In genomic region chr4:99959308-99959707, GRCm38 (mm10) we compare ENCODE assay signal across 30 mouse cellular contexts. TPM values are rescaled to one million over a fixed set of nuclear protein-coding genes. Genes with fewer than 3 reads are reported as not detected.
DNase-seq lines count a peak whose midpoint lies in the region; ATAC-seq and TF ChIP-seq lines count a peak whose summit lies in the region.
"Had no signal": no experiment of that assay in that cellular context is flagged by ENCODE, and none has a peak within 500 bp of the region (broad histone marks: within the 10 kb centered on the region; RNA-seq: fewer than 3 reads in every experiment).

No protein-coding gene starts in this region.

- peaks cover 29% of the 10 kb centered on the region for H3K4me1 ChIP-seq in heart, embryonic 15.5 days (replicated peaks)
- no peaks in the 10 kb centered on the region for H3K4me1 ChIP-seq in lung, postnatal 0 days (ENCODE audit: insufficient read depth, low read depth, low read length)
- H3K4me1 ChIP-seq in stomach, postnatal 0 days (replicated peaks; ENCODE audit: control insufficient read depth, insufficient read depth) = no peaks in the 10 kb centered on the region
- no peaks in the 10 kb centered on the region for H3K4me1 ChIP-seq in neural tube, embryonic 15.5 days
- H3K4me1 ChIP-seq: forebrain, embryonic 12.5 days; forebrain, embryonic 15.5 days had no signal

- TF ChIP-seq CTCF in lung, postnatal 0 days (IDR thresholded peaks at IDR 0.05) = no peak
- TF ChIP-seq CTCF in stomach, postnatal 0 days (IDR thresholded peaks at IDR 0.05; ENCODE audit: low read depth) = no peak

- intact Hi-C loops in heart, postnatal 36 days (cut with DNase I) = no loop called here

- no peak for DNase-seq in heart, postnatal 36 days
- DNase-seq in lung, postnatal 0 days (ENCODE audit: low spot score) = no peak
- no peak for DNase-seq in lung, postnatal 36 days
- no peak for DNase-seq in stomach, postnatal 0 days (ENCODE audit: low spot score)
- DNase-seq: adrenal gland, adult 8-10 months; adrenal gland, postnatal 25 days; cerebellum, adult 11-12 months; cerebellum, adult 8-10 months; cerebellum, postnatal 10 days; cerebellum, postnatal 36 days; embryo, embryonic 11 days; gastrocnemius, postnatal 14 days; heart, adult 2 months; heart, postnatal 10 days; heart, postnatal 4 days; kidney, adult 18-20 months had no signal

- no peak overlapping the region for H3K4me2 ChIP-seq in heart, embryonic 15.5 days
- H3K4me2 ChIP-seq in lung, postnatal 0 days (replicated peaks; ENCODE audit: low read depth, low read length) = no peak overlapping the region
- H3K4me2 ChIP-seq in stomach, postnatal 0 days (replicated peaks; ENCODE audit: low read depth) = no peak overlapping the region
- H3K4me2 ChIP-seq in neural tube, embryonic 15.5 days = no peak overlapping the region
- H3K4me2 ChIP-seq: embryonic facial prominence, embryonic 13.5 days; forebrain, embryonic 12.5 days; forebrain, embryonic 15.5 days; heart, embryonic 13.5 days; hindbrain, embryonic 14.5 days had no signal

- 54% methylated on average over 3 of the region's 3 CpGs for WGBS in heart, embryonic 15.5 days
- WGBS in lung, postnatal 0 days = 58% methylated on average over 3 of the region's 3 CpGs
- 66% methylated on average over 3 of the region's 3 CpGs for WGBS in stomach, postnatal 0 days
- WGBS in neural tube, embryonic 15.5 days = 84% methylated on average over 3 of the region's 3 CpGs

- no peaks in the 10 kb centered on the region for H3K27me3 ChIP-seq in heart, embryonic 15.5 days
- H3K27me3 ChIP-seq in lung, postnatal 0 days (replicated peaks; ENCODE audit: insufficient read depth, low read length) = no peaks in the 10 kb centered on the region
- H3K27me3 ChIP-seq in stomach, postnatal 0 days (ENCODE audit: control insufficient read depth, insufficient read depth, low read length) = no peaks in the 10 kb centered on the region
- no peaks in the 10 kb centered on the region for H3K27me3 ChIP-seq in neural tube, embryonic 15.5 days (replicated peaks)
- H3K27me3 ChIP-seq: embryonic facial prominence, embryonic 13.5 days; forebrain, embryonic 12.5 days; forebrain, embryonic 15.5 days; heart, embryonic 13.5 days had no signal

- no peaks in the 10 kb centered on the region for H3K9me3 ChIP-seq in heart, embryonic 15.5 days (replicated peaks)
- no peaks in the 10 kb centered on the region for H3K9me3 ChIP-seq in lung, postnatal 0 days (ENCODE audit: low read length)
- H3K9me3 ChIP-seq in stomach, postnatal 0 days (ENCODE audit: control insufficient read depth, low read length) = no peaks in the 10 kb centered on the region
- no peaks in the 10 kb centered on the region for H3K9me3 ChIP-seq in neural tube, embryonic 15.5 days (replicated peaks)
- H3K9me3 ChIP-seq: embryonic facial prominence, embryonic 10.5 days; embryonic facial prominence, embryonic 13.5 days; forebrain, embryonic 12.5 days; forebrain, embryonic 15.5 days; heart, embryonic 10.5 days; heart, embryonic 13.5 days had no signal

- 0 out of 2 replicates have a peak, but pooled peaks have one; percentile 18 for ATAC-seq in heart, embryonic 15.5 days (replicated peaks; ENCODE audit: insufficient number of reproducible peaks, insufficient read depth, low FRiP score, low read depth)
- 0 out of 2 replicates have a peak, but pooled peaks have one; percentile 5 for ATAC-seq in lung, postnatal 0 days
- ATAC-seq in stomach, postnatal 0 days (ENCODE audit: low FRiP score, low TSS enrichment) = peak; percentile 64; the same call in 1 of the 2 replicates
- no peak for ATAC-seq in neural tube, embryonic 15.5 days (ENCODE audit: low FRiP score)
- ATAC-seq: activated CD4-positive, CD25-positive, alpha-beta regulatory T cell, adult 4 months; CD4-positive, CD25-positive, alpha-beta regulatory T cell, adult 4 months; forebrain, embryonic 15.5 days; hindbrain, postnatal 0 days; inflammation-experienced regulatory T-cells, adult 6 months had no signal

- no peak overlapping the region for H3K4me3 ChIP-seq in heart, embryonic 15.5 days
- H3K4me3 ChIP-seq in lung, postnatal 0 days (ENCODE audit: low read depth, low read length) = no peak overlapping the region
- no peak overlapping the region for H3K4me3 ChIP-seq in stomach, postnatal 0 days (ENCODE audit: low read depth, low read length)
- H3K4me3 ChIP-seq in neural tube, embryonic 15.5 days (replicated peaks) = no peak overlapping the region
- H3K4me3 ChIP-seq: embryonic facial prominence, embryonic 10.5 days; embryonic facial prominence, embryonic 13.5 days; erythroblast, embryonic 14.5 days; forebrain, embryonic 12.5 days; forebrain, embryonic 15.5 days; heart, adult 2 months; heart, embryonic 10.5 days; heart, embryonic 13.5 days had no signal

- no peak overlapping the region for H3K9ac ChIP-seq in heart, embryonic 15.5 days
- no peak overlapping the region for H3K9ac ChIP-seq in lung, postnatal 0 days (replicated peaks; ENCODE audit: low read depth)
- H3K9ac ChIP-seq in stomach, postnatal 0 days (ENCODE audit: low read length) = no peak overlapping the region
- H3K9ac ChIP-seq in neural tube, embryonic 15.5 days (replicated peaks) = no peak overlapping the region
- H3K9ac ChIP-seq: embryonic facial prominence, embryonic 13.5 days; forebrain, embryonic 12.5 days; forebrain, embryonic 15.5 days; heart, embryonic 13.5 days; hindbrain, embryonic 14.5 days had no signal

- no peak overlapping the region for H3K27ac ChIP-seq in heart, embryonic 15.5 days
- H3K27ac ChIP-seq in lung, postnatal 0 days (ENCODE audit: low read length) = no peak overlapping the region
- no peak overlapping the region for H3K27ac ChIP-seq in stomach, postnatal 0 days (replicated peaks)
- H3K27ac ChIP-seq in neural tube, embryonic 15.5 days (replicated peaks) = no peak overlapping the region
- H3K27ac ChIP-seq: embryonic facial prominence, embryonic 10.5 days; embryonic facial prominence, embryonic 13.5 days; forebrain, embryonic 12.5 days; forebrain, embryonic 15.5 days; hindbrain, embryonic 14.5 days; hindbrain, postnatal 0 days had no signal

- TF ChIP-seq EP300 in lung, postnatal 0 days (IDR thresholded peaks at IDR 0.05) = no peak
- TF ChIP-seq EP300 in stomach, postnatal 0 days (optimal IDR thresholded peaks at IDR 0.05) = no peak

- peaks cover 9% of the 10 kb centered on the region for H3K36me3 ChIP-seq in heart, embryonic 15.5 days
- 0 out of 2 replicates have a peak, but pooled peaks cover 3% of the 10 kb centered on the region for H3K36me3 ChIP-seq in lung, postnatal 0 days (ENCODE audit: insufficient read depth, low read length)
- no peaks in the 10 kb centered on the region for H3K36me3 ChIP-seq in stomach, postnatal 0 days (ENCODE audit: control insufficient read depth, insufficient read depth, low read length)
- peaks cover 11% of the 10 kb centered on the region for H3K36me3 ChIP-seq in neural tube, embryonic 15.5 days
- H3K36me3 ChIP-seq: forebrain, embryonic 12.5 days; forebrain, embryonic 15.5 days had no signal

RNA-seq across cellular contexts. Expression of gene Itgb3bp, which starts 29.7 kb away (rescaled TPM):
- polyA plus RNA-seq in heart, embryonic 15.5 days (2015; fragmentation: Nextera tagmentation; extraction: Ambion mirVana) = 26.9 and 39.2 TPM in 2 replicates
- total RNA-seq in heart, postnatal 36 days (2021) = 1 to 10 TPM; 5.7 to 6.0 TPM
- 11.9 and 13.5 TPM in 2 replicates for polyA plus RNA-seq in lung, postnatal 0 days (2015; fragmentation: Nextera tagmentation; extraction: Ambion mirVana)
- 19.2 and 19.6 TPM in 2 replicates for polyA plus RNA-seq in stomach, postnatal 0 days (2015; fragmentation: Nextera tagmentation; extraction: Ambion mirVana)
- polyA plus RNA-seq in neural tube, embryonic 15.5 days (2015; fragmentation: Nextera tagmentation; extraction: Ambion mirVana) = 13.1 and 17.3 TPM in 2 replicates

RNA-seq across cellular contexts. Expression of gene Pgm1, which starts 30.1 kb away (rescaled TPM):
- polyA plus RNA-seq in heart, embryonic 15.5 days (2015; fragmentation: Nextera tagmentation; extraction: Ambion mirVana) = 231 and 240 TPM in 2 replicates
- total RNA-seq in heart, postnatal 36 days (2021) = 100 to 1,000 TPM; 248 to 254 TPM
- 76.3 and 81.6 TPM in 2 replicates for polyA plus RNA-seq in lung, postnatal 0 days (2015; fragmentation: Nextera tagmentation; extraction: Ambion mirVana)
- polyA plus RNA-seq in stomach, postnatal 0 days (2015; fragmentation: Nextera tagmentation; extraction: Ambion mirVana) = 50.3 and 52.4 TPM in 2 replicates
- polyA plus RNA-seq in neural tube, embryonic 15.5 days (2015; fragmentation: Nextera tagmentation; extraction: Ambion mirVana) = 91.9 and 96.9 TPM in 2 replicates
